Mouse (Mus musculus) CH12.LX (cell line): ENCODE results near the gene Mgrn1. TPM values are rescaled to one million over a fixed set of nuclear protein-coding genes. Genes with fewer than 3 reads are reported as not detected.

ENCODE experiments used
- DNase-seq: peaks from one replicate; pipeline ENCODE4 v3.0.0-alpha.2; 2013; ENCODE audit errors: extremely low read depth
- H3K27ac ChIP-seq: 2 replicates; pipeline ENCODE4 v1.5.1; 2012; ENCODE audit warnings: low read depth, mild to moderate bottlenecking, control low read depth, moderate library complexity; ENCODE audit not compliant: insufficient read depth
- H3K27me3 ChIP-seq: replicated peaks from 2 replicates; pipeline ENCODE3; 2012; ENCODE audit warnings: inconsistent platforms
- H3K36me3 ChIP-seq, 2 experiments: replicated peaks in 1 of 2; 2 replicates each; pipeline versions ENCODE3 to v1.6.1; 2012; ENCODE audit warnings: inconsistent platforms in 1 of 2, low read length in 1 of 2, mild to moderate bottlenecking in 1 of 2, mixed read lengths in 1 of 2, moderate library complexity in 1 of 2; ENCODE audit not compliant: control insufficient read depth in 1 of 2, insufficient read depth in 1 of 2
- H3K4me1 ChIP-seq, 2 experiments: 2 replicates each; pipeline ENCODE4 v1.6.1; 2012; ENCODE audit warnings: inconsistent platforms in 1 of 2, moderate library complexity in 1 of 2; ENCODE audit not compliant: insufficient read depth in 2 of 2, control insufficient read depth in 1 of 2
- H3K4me2 ChIP-seq: 2 replicates; pipeline ENCODE4 v1.6.1; 2012; ENCODE audit warnings: low read depth, mild to moderate bottlenecking, control low read depth; ENCODE audit not compliant: poor library complexity, insufficient read depth, severe bottlenecking
- H3K4me3 ChIP-seq, 3 experiments: fragments of 150-350 bp in 1 of 3; sonication (generic) in 1 of 3; replicated peaks in 1 of 3; 2 replicates each; pipeline versions ENCODE3 to v1.5.1; 2011 to 2012; ENCODE audit warnings: low read depth in 2 of 3, low read length in 2 of 3, mild to moderate bottlenecking in 2 of 3, moderate library complexity in 2 of 3, control low read depth in 1 of 3, improper control_type of control experiment in 1 of 3, inconsistent platforms in 1 of 3, mixed read lengths in 1 of 3; ENCODE audit not compliant: poor library complexity in 1 of 3
- H3K79me2 ChIP-seq: replicated peaks from 2 replicates; pipeline ENCODE4 v1.6.1; 2012; ENCODE audit warnings: mild to moderate bottlenecking, moderate library complexity; ENCODE audit not compliant: control insufficient read depth, poor library complexity, insufficient read depth, severe bottlenecking; ENCODE audit errors: extremely low read depth
- H3K9ac ChIP-seq: 2 replicates; pipeline ENCODE4 v1.6.1; 2012; ENCODE audit warnings: low read depth, mild to moderate bottlenecking, control low read depth, moderate library complexity; ENCODE audit not compliant: insufficient read depth
- H3K9me3 ChIP-seq: replicated peaks from 2 replicates; pipeline ENCODE3; 2012; ENCODE audit warnings: low read length, inconsistent platforms, mixed read lengths
- BHLHE40 ChIP-seq: IDR thresholded peaks from 2 replicates; pipeline ENCODE4 v1.6.1; 2011; ENCODE audit warnings: mild to moderate bottlenecking, low read depth, low read length, improper control_type of control experiment
- CHD1 ChIP-seq: IDR thresholded peaks from 2 replicates; pipeline ENCODE4 v1.6.1; 2012; ENCODE audit warnings: low read depth, low read length, improper control_type of control experiment, inconsistent platforms
- ELF1 ChIP-seq: IDR thresholded peaks from 2 replicates; pipeline ENCODE4 v1.6.1; 2014; ENCODE audit warnings: low read depth, mild to moderate bottlenecking, inconsistent platforms, low read length, improper control_type of control experiment
- EP300 ChIP-seq: IDR thresholded peaks from 2 replicates; pipeline ENCODE4 v1.6.1; 2011; ENCODE audit warnings: low read length, improper control_type of control experiment
- IRF4 ChIP-seq: IDR thresholded peaks from 2 replicates; pipeline ENCODE4 v1.6.1; 2014; ENCODE audit warnings: low read depth, mild to moderate bottlenecking, inconsistent platforms, low read length, improper control_type of control experiment
- JUN ChIP-seq: IDR thresholded peaks from 2 replicates; pipeline ENCODE4 v1.6.1; 2011; ENCODE audit warnings: low read depth, mild to moderate bottlenecking, low read length, improper control_type of control experiment, moderate library complexity; ENCODE audit not compliant: insufficient read depth
- MAFK ChIP-seq: IDR thresholded peaks from 2 replicates; pipeline ENCODE4 v1.6.1; 2011; ENCODE audit warnings: low read length, improper control_type of control experiment; ENCODE audit not compliant: insufficient replicate concordance
- MAX ChIP-seq: IDR thresholded peaks from 2 replicates; pipeline ENCODE4 v1.6.1; 2011; ENCODE audit warnings: low read length, improper control_type of control experiment
- MAZ ChIP-seq: IDR thresholded peaks from 2 replicates; pipeline ENCODE4 v1.6.1; 2012; ENCODE audit warnings: low read depth, mild to moderate bottlenecking, inconsistent platforms, low read length, improper control_type of control experiment, moderate library complexity
- MXI1 ChIP-seq: IDR thresholded peaks from 2 replicates; pipeline ENCODE4 v1.6.1; 2011; ENCODE audit warnings: mild to moderate bottlenecking, low read depth, low read length, improper control_type of control experiment
- NELFE ChIP-seq: IDR thresholded peaks from 2 replicates; pipeline ENCODE4 v1.6.1; 2011; ENCODE audit warnings: low read depth, low read length, improper control_type of control experiment
- NRF1 ChIP-seq: IDR thresholded peaks from 2 replicates; pipeline ENCODE4 v1.6.1; 2014; ENCODE audit warnings: low read depth, mild to moderate bottlenecking, inconsistent platforms, low read length, improper control_type of control experiment, moderate library complexity
- PAX5 ChIP-seq: IDR thresholded peaks from 2 replicates; pipeline ENCODE4 v1.6.1; 2012; ENCODE audit warnings: low read length, inconsistent platforms, mixed read lengths
- POLR2AphosphoS2 ChIP-seq: IDR thresholded peaks from 2 replicates; pipeline ENCODE4 v1.6.1; 2011; ENCODE audit warnings: low read depth, low read length, improper control_type of control experiment
- RAD21 ChIP-seq: IDR thresholded peaks from 2 replicates; pipeline ENCODE4 v1.6.1; 2011; ENCODE audit warnings: low read depth, mild to moderate bottlenecking, low read length, improper control_type of control experiment, moderate library complexity
- RCOR1 ChIP-seq: conservative IDR thresholded peaks from 2 replicates; pipeline ENCODE4 v1.6.1; 2012; ENCODE audit warnings: low read depth, mild to moderate bottlenecking, inconsistent platforms, low read length, improper control_type of control experiment
- SIN3A ChIP-seq: IDR thresholded peaks from 2 replicates; pipeline ENCODE4 v1.6.1; 2012; ENCODE audit warnings: low read length, improper control_type of control experiment, inconsistent platforms
- SMC3 ChIP-seq: IDR thresholded peaks from 2 replicates; pipeline ENCODE4 v1.6.1; 2011; ENCODE audit warnings: low read depth, low read length, improper control_type of control experiment
- TBP ChIP-seq: conservative IDR thresholded peaks from 2 replicates; pipeline ENCODE4 v1.6.1; 2011; ENCODE audit warnings: low read depth, low read length, improper control_type of control experiment
- USF1 ChIP-seq: IDR thresholded peaks from 2 replicates; pipeline ENCODE4 v1.6.1; 2014; ENCODE audit warnings: low read depth, mild to moderate bottlenecking, inconsistent platforms, low read length, improper control_type of control experiment
- USF2 ChIP-seq: conservative IDR thresholded peaks from 2 replicates; pipeline ENCODE4 v1.6.1; 2011; ENCODE audit warnings: low read depth, low read length, improper control_type of control experiment
- ZKSCAN1 ChIP-seq: IDR thresholded peaks from 2 replicates; pipeline ENCODE4 v1.6.1; 2012; ENCODE audit warnings: low read depth, inconsistent platforms, low read length, improper control_type of control experiment, borderline replicate concordance
- dilution Hi-C: fragments of 300-500 bp; cut with MboI; formaldehyde crosslinking; loops from 2 replicates; pipeline ENCODE4 v1.14.3; 2020; ENCODE audit warnings: low sequenced_read_pairs; ENCODE audit not compliant: extremely low pct_unique_long_range_greater_than_20kb, extremely low pct_ligation_motif_present
- in situ Hi-C: fragments of 300-500 bp; cut with MboI; formaldehyde crosslinking; loops from 3 replicates; pipeline ENCODE4 v1.14.3; 2019; ENCODE audit warnings: low sequenced_read_pairs, low pct_ligation_motif_present, low pct_unique_long_range_greater_than_20kb, mixed read lengths
- polyA plus RNA-seq: library from polyadenylated mRNA; unstranded; fragments of >175 nt; gene quantifications from 2 replicates; pipeline ENCODE4 v1.2.1, GENCODE M21; 2012; ENCODE audit warnings: low read depth; ENCODE audit not compliant: insufficient read length
- total RNA-seq, 2 experiments: library from RNA; depleted of rRNA; stranded (reverse); fragments of 300-350 nt in 1 of 2; fragments of >200 nt in 1 of 2; gene quantifications; 2 replicates each; pipeline ENCODE4 v1.2.3; 2012 to 2014

Mgrn1 gene
- total and polyA plus RNA-seq, 3 experiments = 11.7 to 16.9 (median 12.9) TPM

GRCm38 (mm10) chr16:4837631-4838030 is 48.4 kb upstream of the Mgrn1 start:
- Histone ChIP-seq H3K4me2 (no peak overlapping the region), H3K27ac (no peak overlapping the region), H3K79me2 (no peaks in the 10 kb centered on the region), H3K36me3 (no peaks in the 10 kb centered on the region), H3K4me3 (no peak overlapping the region), H3K9me3 (no peaks in the 10 kb centered on the region), H3K27me3 (no peaks in the 10 kb centered on the region), H3K4me1 (peaks cover 3 to 11% of the 10 kb centered on the region in 2 experiments; a peak in 3 of 4 replicates), H3K9ac (no peak overlapping the region)
- TF ChIP-seq RAD21 (no peak), CHD1 (no peak), SIN3A (no peak), JUN (0 out of 2 replicates have a peak, but pooled peaks have one; percentile 20), POLR2AphosphoS2 (no peak), MXI1 (no peak), IRF4 (peak; percentile 23; the same call in 1 of the 2 replicates), USF2 (no peak), NELFE (no peak)
- in situ Hi-C loops (no loop called here), dilution Hi-C loops (no loop called here)
- DNase-seq = no peak

DNA sequence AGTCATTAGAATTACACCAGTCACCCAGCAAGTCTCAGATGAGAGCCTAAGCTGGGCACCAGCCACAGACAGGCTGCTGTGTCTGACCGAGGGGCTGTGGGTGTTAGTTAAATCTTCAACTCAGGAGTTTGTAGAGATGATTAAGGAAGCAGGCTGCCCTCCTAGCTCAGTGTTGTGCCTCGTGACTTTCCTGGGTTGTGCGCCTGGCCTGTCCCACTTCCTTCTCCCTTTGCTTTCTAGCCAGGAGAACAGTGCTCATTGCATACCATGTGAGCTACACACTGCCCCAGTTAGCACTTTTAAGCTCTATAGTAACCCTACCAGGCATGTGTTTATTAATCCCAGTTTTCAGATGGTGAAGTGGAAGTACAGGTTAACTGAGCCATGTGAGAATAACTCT is 46.5 kb upstream of the Mgrn1 start:
- Histone ChIP-seq H3K9me3 (no peaks in the 10 kb centered on the region), H3K4me3 (no peak overlapping the region), H3K27ac (no peak overlapping the region), H3K4me2 (no peak overlapping the region), H3K36me3 (no peaks in the 10 kb centered on the region), H3K79me2 (no peaks in the 10 kb centered on the region), H3K27me3 (no peaks in the 10 kb centered on the region), H3K9ac (no peak overlapping the region), H3K4me1 (peaks cover 0 to 7% of the 10 kb centered on the region in 2 experiments; a peak in 2 of 4 replicates)
- in situ Hi-C loops (no loop called here), dilution Hi-C loops (no loop called here)
- no peak for DNase-seq
- TF ChIP-seq BHLHE40 (no peak), MAZ (no peak), NRF1 (no peak), ZKSCAN1 (no peak), TBP (no peak), ELF1 (no peak), MAX (no peak), MXI1 (no peak), SIN3A (no peak), USF1 (no peak), MAFK (no peak), IRF4 (no peak), POLR2AphosphoS2 (no peak), EP300 (no peak), RCOR1 (no peak), PAX5 (no peak), SMC3 (no peak)
